Mouse (Mus musculus): ENCODE results near the gene Icosl. TPM values are rescaled to one million over a fixed set of nuclear protein-coding genes. Genes with fewer than 3 reads are reported as not detected.

The Icosl gene
- polyA plus RNA-seq, 1 experiment, result 5.5 TPM

DNA sequence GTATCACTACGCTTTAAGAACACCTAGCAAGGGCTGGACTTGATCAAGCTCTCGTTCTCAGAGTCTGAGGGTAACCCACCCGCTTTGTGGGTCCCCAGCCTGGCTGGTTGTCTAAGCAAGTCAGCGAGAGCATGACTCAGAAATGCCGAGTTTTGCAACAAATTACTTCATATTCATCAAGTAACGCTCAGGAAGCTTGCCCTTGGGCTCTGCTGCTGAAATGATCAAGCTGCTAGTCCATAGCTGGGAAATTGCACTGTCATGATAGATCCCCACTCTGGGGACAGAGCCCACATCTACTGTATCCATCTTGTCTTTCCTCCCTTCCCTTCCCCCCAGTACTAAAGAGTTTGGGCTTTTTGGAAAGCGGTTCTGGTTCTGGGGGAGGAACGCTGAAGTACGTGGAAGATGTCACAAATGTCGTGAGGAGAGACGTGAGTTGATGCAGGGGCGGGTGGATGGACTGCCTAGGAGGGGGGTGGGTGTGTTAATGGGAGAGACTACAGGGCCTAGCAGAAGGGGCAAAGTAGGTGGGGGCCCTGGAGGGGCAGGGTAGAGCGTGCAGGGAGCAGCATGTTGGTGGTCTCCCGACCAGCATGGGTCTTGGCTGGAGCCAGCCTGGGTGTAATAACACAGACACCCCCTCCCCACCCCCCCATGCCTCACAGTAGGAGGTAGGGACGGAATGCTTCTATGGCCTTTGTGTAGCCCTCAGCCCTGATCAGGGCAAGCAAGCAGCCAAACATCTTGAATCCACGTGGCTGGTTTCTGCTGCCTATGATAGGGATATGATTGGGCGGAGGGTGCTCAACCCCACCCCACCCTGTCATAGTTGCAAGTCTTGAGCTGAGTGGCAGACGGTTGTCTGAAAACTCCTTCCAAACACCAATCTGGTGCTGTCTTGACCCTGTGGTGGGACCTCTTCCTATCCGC lies 14.2 kb upstream of the Icosl start:
- Histone ChIP-seq H3K4me1 (ENCODE audit: control insufficient read depth, insufficient read depth, low read length) (no peaks in the 10 kb centered on the region), H3K27me3 (ENCODE audit: control insufficient read depth, insufficient read depth, low read length) (no peaks in the 10 kb centered on the region), H3K27ac (ENCODE audit: insufficient read depth, low read length) (no peak overlapping the region), H3K4me3 (replicated peaks; ENCODE audit: insufficient read depth, low read depth, low read length) (no peak overlapping the region)
- no peak for DNase-seq
- no peak for TF ChIP-seq CTCF (IDR thresholded peaks at IDR 0.05; ENCODE audit: borderline replicate concordance, insufficient read depth, low read depth, low read length)
- no peak for TF ChIP-seq POLR2A (IDR thresholded peaks at IDR 0.05; ENCODE audit: borderline replicate concordance, insufficient read depth, low read length)
- 67% methylated on average over 19 of the region's 19 CpGs for WGBS

DNA sequence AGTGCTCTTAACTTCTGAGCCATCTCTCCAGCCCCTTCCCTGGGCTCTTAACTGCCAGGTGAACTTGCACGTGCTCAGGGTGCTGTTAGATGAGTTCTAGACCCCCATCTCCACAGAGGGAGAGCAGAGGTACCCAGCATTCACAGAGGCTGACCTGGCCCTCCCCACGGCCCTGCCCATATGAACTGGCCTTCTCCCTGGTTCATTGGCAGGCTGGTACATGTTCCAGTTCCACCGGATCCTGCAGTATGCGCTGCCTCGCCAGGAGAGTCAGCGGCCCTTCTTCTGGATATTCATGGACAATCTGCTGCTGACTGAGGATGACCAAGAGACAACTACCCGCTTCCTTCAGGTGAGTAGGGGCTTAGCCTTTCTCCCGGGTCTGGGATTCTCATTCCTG lies 12.0 kb upstream of the Icosl start:
- TF ChIP-seq POLR2A (IDR thresholded peaks at IDR 0.05; ENCODE audit: borderline replicate concordance, insufficient read depth, low read length) (no peak), CTCF (IDR thresholded peaks at IDR 0.05; ENCODE audit: borderline replicate concordance, insufficient read depth, low read depth, low read length) (no peak)
- H3K4me1 ChIP-seq (ENCODE audit: control insufficient read depth, insufficient read depth, low read length), result no peaks in the 10 kb centered on the region
- H3K27me3 ChIP-seq (ENCODE audit: control insufficient read depth, insufficient read depth, low read length), result no peaks in the 10 kb centered on the region
- no peak for DNase-seq
- 75% methylated on average over 8 of the region's 8 CpGs for WGBS
- H3K4me3 ChIP-seq (replicated peaks; ENCODE audit: insufficient read depth, low read depth, low read length), result no peak overlapping the region
- no peak overlapping the region for H3K27ac ChIP-seq (ENCODE audit: insufficient read depth, low read length)

DNA sequence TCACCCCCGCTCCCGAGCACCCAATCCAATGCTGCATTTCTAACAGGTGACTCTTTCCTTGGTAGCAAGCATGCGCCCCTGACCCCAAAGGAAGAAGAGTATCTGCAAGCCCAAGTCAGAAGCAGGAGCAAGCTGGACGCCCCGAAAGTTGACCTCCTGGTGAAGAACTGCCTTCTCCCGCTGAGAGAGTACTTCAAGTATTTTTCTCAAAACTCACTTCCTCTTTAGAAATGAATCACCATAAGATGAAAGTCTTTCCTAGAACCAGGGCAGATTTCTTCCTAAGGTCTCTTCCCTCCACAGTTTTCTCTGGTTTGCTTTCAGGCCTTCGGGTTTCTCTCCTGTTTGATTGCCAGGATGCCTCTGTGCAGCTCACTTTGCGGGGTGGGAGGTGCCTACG lies 6.0 kb upstream of the Icosl start:
- H3K27me3 ChIP-seq (ENCODE audit: control insufficient read depth, insufficient read depth, low read length), result no peaks in the 10 kb centered on the region
- WGBS, result 90% methylated on average over 9 of the region's 9 CpGs
- no peak overlapping the region for H3K27ac ChIP-seq (ENCODE audit: insufficient read depth, low read length)
- TF ChIP-seq CTCF (IDR thresholded peaks at IDR 0.05; ENCODE audit: borderline replicate concordance, insufficient read depth, low read depth, low read length), result no peak
- no peak for TF ChIP-seq POLR2A (IDR thresholded peaks at IDR 0.05; ENCODE audit: borderline replicate concordance, insufficient read depth, low read length)
- no peak for DNase-seq
- no peak overlapping the region for H3K4me3 ChIP-seq (replicated peaks; ENCODE audit: insufficient read depth, low read depth, low read length)
- no peaks in the 10 kb centered on the region for H3K4me1 ChIP-seq (ENCODE audit: control insufficient read depth, insufficient read depth, low read length)

DNA sequence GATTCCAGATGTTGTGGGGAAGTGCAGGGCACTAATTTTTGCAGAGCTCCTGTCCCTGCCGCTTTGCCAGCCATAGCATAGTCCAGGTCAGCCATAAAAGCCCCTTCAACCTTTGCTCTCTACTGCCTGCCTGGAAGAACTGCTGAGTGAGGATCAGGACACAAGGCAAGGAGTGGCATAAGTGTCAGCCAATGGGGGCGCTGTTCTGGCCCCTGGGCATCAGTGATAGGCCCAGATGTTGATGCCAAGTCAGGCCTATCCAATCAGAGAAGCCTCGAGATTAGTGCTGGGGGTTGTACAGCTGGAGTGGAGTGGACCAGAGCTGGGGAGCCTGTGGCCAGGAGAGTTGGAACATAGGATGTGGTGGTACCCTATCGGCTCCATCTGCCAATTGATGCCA lies 1.9 kb upstream of the Icosl start:
- WGBS, result 49% methylated on average over 4 of the region's 4 CpGs
- no peaks in the 10 kb centered on the region for H3K27me3 ChIP-seq (ENCODE audit: control insufficient read depth, insufficient read depth, low read length)
- no peak overlapping the region for H3K4me3 ChIP-seq (replicated peaks; ENCODE audit: insufficient read depth, low read depth, low read length)
- H3K4me1 ChIP-seq (ENCODE audit: control insufficient read depth, insufficient read depth, low read length), result no peaks in the 10 kb centered on the region
- DNase-seq, result no peak
- no peak overlapping the region for H3K27ac ChIP-seq (ENCODE audit: insufficient read depth, low read length)
- TF ChIP-seq POLR2A (IDR thresholded peaks at IDR 0.05; ENCODE audit: borderline replicate concordance, insufficient read depth, low read length), result no peak
- no peak for TF ChIP-seq CTCF (IDR thresholded peaks at IDR 0.05; ENCODE audit: borderline replicate concordance, insufficient read depth, low read depth, low read length)

DNA sequence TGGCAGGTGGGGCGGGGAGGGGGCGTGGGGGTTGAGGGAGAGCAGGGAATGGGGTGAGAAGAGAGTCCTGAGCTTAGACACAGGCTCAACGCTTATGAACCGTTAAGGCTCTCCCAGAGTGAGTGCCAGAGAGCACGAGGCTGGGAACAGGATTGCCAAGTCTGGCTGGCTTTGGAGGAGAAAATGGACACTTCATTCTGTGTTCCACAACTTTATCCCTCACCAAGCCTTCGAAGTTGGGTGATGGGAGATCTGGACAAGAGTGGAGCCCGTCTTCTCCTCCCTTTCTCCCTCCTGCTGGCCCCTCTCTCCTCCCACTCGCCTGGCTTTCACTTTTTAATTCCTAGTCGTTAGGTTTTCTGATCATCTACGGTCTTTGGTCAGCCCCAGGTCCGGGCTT lies 561 bp upstream of the Icosl start:
- H3K27me3 ChIP-seq (ENCODE audit: control insufficient read depth, insufficient read depth, low read length), result no peaks in the 10 kb centered on the region
- no peaks in the 10 kb centered on the region for H3K4me1 ChIP-seq (ENCODE audit: control insufficient read depth, insufficient read depth, low read length)
- 13% methylated on average over 11 of the region's 11 CpGs for WGBS
- no peak for DNase-seq
- no peak overlapping the region for H3K27ac ChIP-seq (ENCODE audit: insufficient read depth, low read length)
- no peak overlapping the region for H3K4me3 ChIP-seq (replicated peaks; ENCODE audit: insufficient read depth, low read depth, low read length)
- TF ChIP-seq CTCF (IDR thresholded peaks at IDR 0.05; ENCODE audit: borderline replicate concordance, insufficient read depth, low read depth, low read length), result no peak
- TF ChIP-seq POLR2A (IDR thresholded peaks at IDR 0.05; ENCODE audit: borderline replicate concordance, insufficient read depth, low read length), result no peak

DNA sequence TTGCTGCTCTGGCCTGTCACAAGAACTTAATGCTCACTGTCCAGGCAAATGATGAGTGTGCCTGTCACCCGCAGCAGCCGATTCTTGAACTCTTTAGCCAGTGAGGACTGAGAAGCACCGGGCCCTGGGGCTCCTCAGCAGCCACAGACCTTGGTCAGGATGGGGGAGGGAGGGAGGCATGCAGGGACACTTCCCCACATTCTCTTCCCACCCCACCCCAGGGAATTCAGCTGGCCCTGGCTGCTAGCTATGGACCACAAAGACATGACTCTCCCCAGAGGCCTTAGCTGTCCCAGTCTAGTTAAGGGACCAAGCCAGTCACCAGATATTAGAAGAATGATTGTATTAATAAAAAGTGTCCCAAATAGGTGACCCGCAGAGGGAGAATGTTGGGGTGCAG lies 5.0 kb downstream of the Icosl start:
- WGBS, result 84% methylated on average over 4 of the region's 4 CpGs
- Histone ChIP-seq H3K4me3 (replicated peaks; ENCODE audit: insufficient read depth, low read depth, low read length) (no peak overlapping the region), H3K4me1 (ENCODE audit: control insufficient read depth, insufficient read depth, low read length) (no peaks in the 10 kb centered on the region), H3K27me3 (ENCODE audit: control insufficient read depth, insufficient read depth, low read length) (no peaks in the 10 kb centered on the region), H3K27ac (ENCODE audit: insufficient read depth, low read length) (no peak overlapping the region)
- TF ChIP-seq POLR2A (IDR thresholded peaks at IDR 0.05; ENCODE audit: borderline replicate concordance, insufficient read depth, low read length), result no peak
- TF ChIP-seq CTCF (IDR thresholded peaks at IDR 0.05; ENCODE audit: borderline replicate concordance, insufficient read depth, low read depth, low read length), result no peak
- DNase-seq, result no peak

DNA sequence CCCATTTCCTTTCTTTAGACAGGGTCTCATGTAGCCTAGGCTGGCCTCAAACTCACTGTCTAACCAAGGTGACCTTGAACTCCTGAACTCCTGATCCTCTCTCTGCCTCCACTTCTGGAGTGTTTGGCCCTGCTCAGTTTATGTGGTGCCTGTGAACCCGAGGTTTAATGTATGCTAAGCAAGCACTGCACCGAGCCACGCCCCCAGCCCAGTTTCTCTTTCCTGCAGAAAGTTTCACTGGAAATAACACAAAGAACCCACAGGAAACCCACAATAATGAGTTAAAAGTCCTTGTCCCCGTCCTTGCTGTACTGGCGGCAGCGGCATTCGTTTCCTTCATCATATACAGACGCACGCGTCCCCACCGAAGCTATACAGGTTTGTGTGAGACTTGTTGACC lies 5.9 kb downstream of the Icosl start:
- no peaks in the 10 kb centered on the region for H3K4me1 ChIP-seq (ENCODE audit: control insufficient read depth, insufficient read depth, low read length)
- no peaks in the 10 kb centered on the region for H3K27me3 ChIP-seq (ENCODE audit: control insufficient read depth, insufficient read depth, low read length)
- 89% methylated on average over 11 of the region's 11 CpGs for WGBS
- TF ChIP-seq POLR2A (IDR thresholded peaks at IDR 0.05; ENCODE audit: borderline replicate concordance, insufficient read depth, low read length) (no peak), CTCF (IDR thresholded peaks at IDR 0.05; ENCODE audit: borderline replicate concordance, insufficient read depth, low read depth, low read length) (no peak)
- DNase-seq, result no peak
- no peak overlapping the region for H3K4me3 ChIP-seq (replicated peaks; ENCODE audit: insufficient read depth, low read depth, low read length)
- no peak overlapping the region for H3K27ac ChIP-seq (ENCODE audit: insufficient read depth, low read length)

DNA sequence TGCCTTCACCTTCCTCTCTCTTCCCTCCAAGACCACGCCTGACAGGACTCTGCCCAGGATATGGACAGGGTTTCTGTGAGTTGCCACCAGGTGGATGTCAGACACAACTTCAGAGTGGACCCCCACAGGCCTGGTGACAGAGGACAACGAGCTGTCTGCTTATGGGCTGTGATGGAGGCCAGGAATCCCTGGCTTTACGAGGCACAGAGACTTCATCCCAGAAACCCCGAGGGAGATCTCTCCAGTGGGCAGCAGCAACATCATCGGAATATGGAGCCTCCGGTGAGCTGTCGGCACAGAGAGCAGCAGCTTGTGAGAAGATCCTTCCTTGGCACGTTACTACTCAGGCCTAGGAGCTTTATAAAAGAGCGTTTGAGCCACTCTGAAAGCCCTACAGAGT lies 8.8 kb downstream of the Icosl start:
- H3K4me3 ChIP-seq (replicated peaks; ENCODE audit: insufficient read depth, low read depth, low read length), result no peak overlapping the region
- no peak for DNase-seq
- H3K27me3 ChIP-seq (ENCODE audit: control insufficient read depth, insufficient read depth, low read length), result no peaks in the 10 kb centered on the region
- no peaks in the 10 kb centered on the region for H3K4me1 ChIP-seq (ENCODE audit: control insufficient read depth, insufficient read depth, low read length)
- 48% methylated on average over 9 of the region's 9 CpGs for WGBS
- no peak overlapping the region for H3K27ac ChIP-seq (ENCODE audit: insufficient read depth, low read length)
- TF ChIP-seq CTCF (IDR thresholded peaks at IDR 0.05; ENCODE audit: borderline replicate concordance, insufficient read depth, low read depth, low read length) (no peak), POLR2A (IDR thresholded peaks at IDR 0.05; ENCODE audit: borderline replicate concordance, insufficient read depth, low read length) (no peak)

Data from cerebellum, adult 2 months (tissue).